Mouse (Mus musculus) heart, adult 2 months (tissue): Measurements from ENCODE around the gene Mrgpre.

Experiments
- CTCF ChIP-seq: fragments of 200-600 bp; IDR thresholded peaks from 2 replicates; pipeline ENCODE4 v1.8.1; 2022; ENCODE audit warnings: antibody characterized with exemption, mild to moderate bottlenecking, moderate library complexity
- POLR2A ChIP-seq: fragments of 200-500 bp; IDR thresholded peaks from 2 replicates; pipeline ENCODE4 v1.6.1; 2011; ENCODE audit warnings: mild to moderate bottlenecking, low read depth, low read length, control low read depth; ENCODE audit not compliant: insufficient read depth

GRCm38 (mm10) chr7:143832196-143832595 is 47.9 kb upstream of the Mrgpre start:
- no peak for TF ChIP-seq CTCF
- TF ChIP-seq POLR2A, result no peak
